Mouse (Mus musculus) heart, adult 2 months (tissue): ENCODE results near the gene Gm11037. TPM values are rescaled to one million over a fixed set of nuclear protein-coding genes. Genes with fewer than 3 reads are reported as not detected.

Experiments used
- DNase-seq, 2 experiments: peaks; one replicate each; pipeline ENCODE4 v3.0.0; 2021
- H3K27ac ChIP-seq: fragments of 200-600 bp; 2 replicates; pipeline ENCODE4 v1.8.1; 2022
- H3K27me3 ChIP-seq: fragments of 200-500 bp; 2 replicates; pipeline ENCODE4 v1.6.1; 2012; ENCODE audit warnings: mild to moderate bottlenecking, low read length, inconsistent platforms, mixed read lengths; ENCODE audit not compliant: control insufficient read depth, insufficient read depth
- H3K36me3 ChIP-seq: fragments of 200-500 bp; 2 replicates; pipeline ENCODE4 v1.6.1; 2012; ENCODE audit warnings: low read length, inconsistent platforms; ENCODE audit not compliant: control insufficient read depth, insufficient read depth
- H3K4me1 ChIP-seq: fragments of 200-500 bp; 2 replicates; pipeline ENCODE4 v1.6.1; 2011; ENCODE audit warnings: low read length; ENCODE audit not compliant: control insufficient read depth, insufficient read depth
- H3K4me3 ChIP-seq: fragments of 200-600 bp; 2 replicates; pipeline ENCODE4 v1.8.1; 2022
- H3K79me2 ChIP-seq: fragments of 200-500 bp; replicated peaks from 2 replicates; pipeline ENCODE4 v1.6.1; 2012; ENCODE audit warnings: mild to moderate bottlenecking, inconsistent platforms, low read length, moderate library complexity, mixed read lengths; ENCODE audit not compliant: control insufficient read depth, insufficient read depth
- H3K9ac ChIP-seq: fragments of 200-500 bp; 2 replicates; pipeline ENCODE4 v1.6.1; 2012; ENCODE audit warnings: low read depth, mild to moderate bottlenecking, control low read depth, inconsistent platforms, low read length, mixed read lengths
- CTCF ChIP-seq: fragments of 200-600 bp; IDR thresholded peaks from 2 replicates; pipeline ENCODE4 v1.8.1; 2022; ENCODE audit warnings: antibody characterized with exemption, mild to moderate bottlenecking, moderate library complexity
- EP300 ChIP-seq: fragments of 200-500 bp; IDR thresholded peaks from 2 replicates; pipeline ENCODE4 v1.6.1; 2011; ENCODE audit warnings: low read depth, low read length, control low read depth; ENCODE audit not compliant: insufficient read depth
- POLR2A ChIP-seq: fragments of 200-500 bp; IDR thresholded peaks from 2 replicates; pipeline ENCODE4 v1.6.1; 2011; ENCODE audit warnings: mild to moderate bottlenecking, low read depth, low read length, control low read depth; ENCODE audit not compliant: insufficient read depth
- WGBS: fragments of 180-500 bp; shearing (Covaris S2); methylation state at CpG from one replicate; pipeline ENCODE4 v1.1.7; 2018; 5-methylcytosine and 5-hydroxymethylcytosine counted together
- intact Hi-C: fragments of 180-260 bp; cut with DNase I; formaldehyde crosslinking; loops from one replicate; pipeline ENCODE4 v1.15.1; 2025
- polyA plus RNA-seq: library from polyadenylated mRNA; depleted of rRNA; stranded (reverse); fragments of >200 nt; gene quantifications from 2 replicates; pipeline ENCODE4 v1.2.3, GENCODE M21; 2012
- total RNA-seq, 2 experiments: library from RNA; stranded (reverse); gene quantifications; 2 replicates each; pipeline ENCODE4 v1.2.3; 2021

Gene Gm11037
- total and polyA plus RNA-seq, 3 experiments: not detected

GRCm38 (mm10) chr2:131145121-131145520 is 11.8 kb downstream of the Gm11037 start:
- Histone ChIP-seq H3K36me3 (peaks cover 5% of the 10 kb centered on the region), H3K4me1 (peaks cover 16% of the 10 kb centered on the region), H3K27me3 (no peaks in the 10 kb centered on the region), H3K9ac (no peak overlapping the region), H3K4me3 (no peak overlapping the region), H3K27ac (no peak overlapping the region), H3K79me2 (no peaks in the 10 kb centered on the region)
- intact Hi-C loops: no loop called here
- DNase-seq: peak in 1 of 2 experiments; percentile 23
- TF ChIP-seq CTCF (no peak), EP300 (no peak), POLR2A (no peak)
- 73% methylated on average over 13 of the region's 13 CpGs for WGBS

- H3K4me1 ChIP-seq: peaks cover 15% of the 10 kb centered on the region
- no peaks in the 10 kb centered on the region for H3K27me3 ChIP-seq
- intact Hi-C loops: no loop called here
- H3K79me2 ChIP-seq: no peaks in the 10 kb centered on the region
- no peak overlapping the region for H3K9ac ChIP-seq
- WGBS: 76% methylated on average over 2 of the region's 2 CpGs
- no peak overlapping the region for H3K27ac ChIP-seq
- TF ChIP-seq POLR2A (peak; percentile 11; the same call in 1 of the 2 replicates), CTCF (no peak)
- no peak for DNase-seq
- no peak overlapping the region for H3K4me3 ChIP-seq
- peaks cover 5% of the 10 kb centered on the region for H3K36me3 ChIP-seq
Observed at GRCm38 (mm10) chr2:131145536-131145935, 12.2 kb downstream of the Gm11037 start.

GRCm38 (mm10) chr2:131146193-131147042 is 13.1 kb downstream of the Gm11037 start:
- Histone ChIP-seq H3K27me3 (no peaks in the 10 kb centered on the region), H3K79me2 (no peaks in the 10 kb centered on the region), H3K4me3 (no peak overlapping the region), H3K36me3 (peaks cover 3% of the 10 kb centered on the region; the same call in 1 of the 2 replicates), H3K9ac (no peak overlapping the region; the same call in 1 of the 2 replicates), H3K4me1 (peaks cover 8% of the 10 kb centered on the region), H3K27ac (no peak overlapping the region)
- DNase-seq: peak in 1 of 2 experiments; percentile 38
- TF ChIP-seq POLR2A (peak; percentile 60), EP300 (peak; percentile 57), CTCF (no peak)
- WGBS: 69% methylated on average over 21 of the region's 21 CpGs
- intact Hi-C loops: no loop called here

- Histone ChIP-seq H3K4me3 (no peak overlapping the region), H3K36me3 (no peaks in the 10 kb centered on the region), H3K27ac (no peak overlapping the region), H3K27me3 (no peaks in the 10 kb centered on the region), H3K79me2 (no peaks in the 10 kb centered on the region), H3K4me1 (peaks cover 4% of the 10 kb centered on the region), H3K9ac (no peak overlapping the region)
- 91% methylated on average over 8 of the region's 8 CpGs for WGBS
- intact Hi-C loops: no loop called here
- TF ChIP-seq EP300 (no peak), POLR2A (0 out of 2 replicates have a peak, but pooled peaks have one; percentile 34)
- DNase-seq: no peak
Observed at GRCm38 (mm10) chr2:131147043-131147365, 13.7 kb downstream of the Gm11037 start.

- Histone ChIP-seq H3K27ac (peak overlapping the region; percentile 28; the same call in 1 of the 2 replicates), H3K9ac (no peak overlapping the region), H3K4me3 (no peak overlapping the region), H3K79me2 (no peaks in the 10 kb centered on the region), H3K36me3 (no peaks in the 10 kb centered on the region), H3K4me1 (peaks cover 3% of the 10 kb centered on the region), H3K27me3 (no peaks in the 10 kb centered on the region)
- 56% methylated on average over 8 of the region's 8 CpGs for WGBS
- intact Hi-C loops: no loop called here
- no peak for TF ChIP-seq CTCF
- TF ChIP-seq EP300: no peak
- no peak for TF ChIP-seq POLR2A
- peak in 1 of 2 experiments; percentile 28 for DNase-seq
Observed at GRCm38 (mm10) chr2:131148353-131149253, 15.3 kb downstream of the Gm11037 start.
